Mouse (Mus musculus) bone marrow macrophage, adult 2 months (primary cell): ENCODE data around the gene Gm11492. TPM values are rescaled to one million over a fixed set of nuclear protein-coding genes. Genes with fewer than 3 reads are reported as not detected.

Experiments used
- H3K27ac ChIP-seq: 2 replicates; pipeline ENCODE4 v1.5.1; 2012; ENCODE audit warnings: low read depth, low read length; ENCODE audit not compliant: insufficient read depth
- H3K4me1 ChIP-seq: 2 replicates; pipeline ENCODE4 v1.6.1; 2012; ENCODE audit warnings: low read length; ENCODE audit not compliant: control insufficient read depth, insufficient read depth
- H3K4me3 ChIP-seq: 2 replicates; pipeline ENCODE4 v1.5.1; 2012; ENCODE audit warnings: mild to moderate bottlenecking, low read length, moderate library complexity; ENCODE audit not compliant: insufficient read depth
- CTCF ChIP-seq: IDR thresholded peaks from 2 replicates; pipeline ENCODE4 v1.5.1; 2012; ENCODE audit warnings: low read depth, mild to moderate bottlenecking, low read length, moderate library complexity
- POLR2A ChIP-seq: IDR thresholded peaks from 2 replicates; pipeline ENCODE4 v1.6.1; 2012; ENCODE audit warnings: mild to moderate bottlenecking, low read depth, low read length, borderline replicate concordance
- polyA plus RNA-seq: library from polyadenylated mRNA; stranded (reverse); fragments of >200 nt; gene quantifications from 2 replicates; pipeline ENCODE4 v1.2.4, GENCODE M21; 2012; ENCODE audit not compliant: missing spikeins, insufficient read depth, insufficient read length

The Gm11492 gene
- polyA plus RNA-seq, 1 experiment, result not detected

GRCm38 (mm10) chr11:87555106-87555703 lies 11.2 kb upstream of the Gm11492 start:
- Histone ChIP-seq H3K27ac (no peak overlapping the region), H3K4me1 (no peaks in the 10 kb centered on the region), H3K4me3 (no peak overlapping the region)
- no peak for TF ChIP-seq POLR2A
- TF ChIP-seq CTCF, result no peak

- no peaks in the 10 kb centered on the region for H3K4me1 ChIP-seq
- no peak overlapping the region for H3K4me3 ChIP-seq
- TF ChIP-seq POLR2A (no peak), CTCF (no peak)
- no peak overlapping the region for H3K27ac ChIP-seq
These were observed 5.2 kb upstream of the Gm11492 start for GRCm38 (mm10) chr11:87561208-87561607.

- Histone ChIP-seq H3K27ac (no peak within 1 kb of the TSS), H3K4me1 (peaks cover 4% of the 10 kb centered on the region), H3K4me3 (no peak within 1 kb of the TSS)
- TF ChIP-seq CTCF (no peak), POLR2A (no peak)
These were observed 2.0 kb downstream of the Gm11492 start, which contains the start of gene Sept4 for GRCm38 (mm10) chr11:87568255-87568953. Gene Sept4, plus strand, starts transcription at chr11:87568903.

GRCm38 (mm10) chr11:87570743-87571142 lies 4.3 kb downstream of the Gm11492 start:
- TF ChIP-seq POLR2A (no peak), CTCF (no peak)
- Histone ChIP-seq H3K4me3 (no peak overlapping the region), H3K27ac (no peak overlapping the region), H3K4me1 (peaks cover 4% of the 10 kb centered on the region)

- H3K4me3 ChIP-seq, result no peak overlapping the region
- H3K27ac ChIP-seq, result no peak overlapping the region
- H3K4me1 ChIP-seq, result peaks cover 4% of the 10 kb centered on the region
- TF ChIP-seq CTCF (no peak), POLR2A (no peak)
These were observed 5.0 kb downstream of the Gm11492 start for GRCm38 (mm10) chr11:87571361-87571950.

- H3K27ac ChIP-seq, result no peak overlapping the region
- TF ChIP-seq POLR2A, result no peak
- no peak for TF ChIP-seq CTCF
- no peak overlapping the region for H3K4me3 ChIP-seq
- H3K4me1 ChIP-seq, result peaks cover 6% of the 10 kb centered on the region
These were observed 7.3 kb downstream of the Gm11492 start for GRCm38 (mm10) chr11:87573751-87574150.

- no peak overlapping the region for H3K4me3 ChIP-seq
- H3K27ac ChIP-seq, result no peak overlapping the region
- peaks cover 6% of the 10 kb centered on the region for H3K4me1 ChIP-seq
- TF ChIP-seq POLR2A, result no peak
- TF ChIP-seq CTCF, result no peak
These were observed 8.2 kb downstream of the Gm11492 start for GRCm38 (mm10) chr11:87574520-87575180.

GRCm38 (mm10) chr11:87577601-87578248 lies 11.3 kb downstream of the Gm11492 start:
- 0 out of 2 replicates have a peak, but pooled peaks cover 2% of the 10 kb centered on the region for H3K4me1 ChIP-seq
- TF ChIP-seq POLR2A (no peak), CTCF (no peak)
- H3K4me3 ChIP-seq, result no peak overlapping the region
- H3K27ac ChIP-seq, result no peak overlapping the region

GRCm38 (mm10) chr11:87578249-87578962 lies 12.0 kb downstream of the Gm11492 start:
- Histone ChIP-seq H3K4me1 (0 out of 2 replicates have a peak, but pooled peaks cover 2% of the 10 kb centered on the region), H3K27ac (no peak overlapping the region), H3K4me3 (peak overlapping the region; percentile 41)
- no peak for TF ChIP-seq CTCF
- TF ChIP-seq POLR2A, result no peak
